Mouse (Mus musculus) gastrocnemius, postnatal 25 days (tissue): Measurements from ENCODE around the gene Fbxl18. TPM values are rescaled to one million over a fixed set of nuclear protein-coding genes. Genes with fewer than 3 reads are reported as not detected.
"Not testable (repeated sequence)": the region's sequence is repeated elsewhere in the genome, so short reads cannot be mapped to it uniquely, and the experiment has no call there.

Experiments used
- DNase-seq: peaks from one replicate; pipeline ENCODE4 v3.0.0; 2022
- total RNA-seq, 2 experiments: library from RNA; stranded (reverse); gene quantifications; 1 replicate in 1 of 2; 2 replicates in 1 of 2; pipeline ENCODE4 v1.2.3; 2021

Gene Fbxl18
- total RNA-seq, 2 experiments from 2014 or later, result 5.6 to 6.8 TPM

DNA sequence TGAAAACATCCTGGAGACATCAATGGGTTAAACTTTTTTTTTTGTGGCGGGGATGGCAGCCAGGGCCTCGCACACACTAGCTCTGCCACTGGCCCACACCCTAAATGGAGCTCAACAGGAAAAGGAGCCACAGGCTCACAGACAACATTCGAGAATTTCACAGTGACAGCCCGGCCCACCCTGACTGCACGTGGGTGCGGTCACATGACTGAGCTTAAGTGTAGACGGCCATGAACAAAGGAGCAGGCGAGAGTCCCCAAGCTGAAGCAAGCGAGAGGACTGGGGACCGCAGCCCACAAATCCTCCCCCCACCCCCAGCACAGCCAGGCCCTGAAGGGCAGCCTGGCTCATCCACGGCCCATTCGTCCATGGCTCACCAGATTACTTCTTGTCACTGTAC is 23.5 kb downstream of the Fbxl18 start:
- DNase-seq, result no peak

DNA sequence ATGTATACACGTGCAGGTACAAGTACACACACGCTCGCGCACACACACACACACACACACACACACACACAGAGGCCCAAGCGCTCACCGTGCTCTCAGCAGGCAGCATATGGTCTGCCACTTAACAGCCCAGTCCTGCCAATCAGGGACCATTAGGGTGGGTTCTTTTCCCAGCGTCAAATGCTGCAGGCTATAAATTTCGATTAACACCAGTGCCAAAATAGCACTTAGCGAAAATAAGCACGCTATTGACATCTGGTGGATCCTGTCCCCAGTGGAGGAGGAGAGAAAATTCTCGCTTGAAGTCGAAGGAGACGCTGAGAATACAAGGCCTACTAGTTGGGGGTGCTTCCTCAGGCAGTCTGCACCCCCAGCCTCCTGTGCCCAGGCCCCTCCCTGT is 25.8 kb downstream of the Fbxl18 start:
- no peak for DNase-seq

DNA sequence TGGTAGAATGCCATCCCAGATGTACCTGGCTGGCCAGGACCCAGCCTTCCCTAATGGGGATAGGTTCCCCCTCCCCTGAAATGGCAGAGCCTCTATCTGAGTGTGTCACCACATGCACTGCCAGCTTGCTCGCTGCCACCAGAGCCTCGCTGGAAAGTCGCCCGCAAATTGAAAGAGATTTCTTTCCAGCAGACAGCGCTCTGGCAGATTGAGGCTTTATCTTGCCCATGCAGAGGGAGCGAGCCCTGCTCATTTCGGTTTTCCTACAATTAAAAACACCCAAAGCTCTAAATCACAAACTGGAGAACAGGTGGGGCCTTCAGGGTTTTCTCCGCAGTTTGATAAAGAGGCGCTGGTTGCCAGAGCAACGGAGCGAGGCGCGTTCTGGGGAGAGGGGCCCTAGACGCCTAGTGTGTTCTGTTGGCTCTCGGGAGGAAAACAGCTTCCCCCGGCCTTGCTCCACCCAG is 37.4 kb downstream of the Fbxl18 start:
- DNase-seq, result no peak

DNA sequence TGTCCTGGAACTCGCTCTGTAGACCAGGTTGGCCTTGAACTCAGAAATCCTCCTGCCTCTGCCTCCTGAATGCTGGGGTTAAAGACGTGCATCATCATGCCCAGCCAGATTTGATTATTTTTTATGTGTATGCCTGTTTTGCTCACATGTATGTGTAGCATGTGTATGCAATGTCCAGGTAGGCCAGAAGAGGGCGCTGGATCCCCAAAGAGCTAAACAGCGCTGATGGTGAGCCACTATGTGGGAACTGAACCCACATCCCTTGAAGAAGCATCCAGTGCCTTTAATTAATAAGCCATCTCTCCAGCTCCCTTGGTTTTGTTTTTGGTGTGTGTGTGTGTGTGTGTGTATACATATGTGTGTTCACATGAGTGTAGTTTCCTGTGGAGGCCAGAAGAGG is 38.8 kb downstream of the Fbxl18 start:
- no peak for DNase-seq

DNA sequence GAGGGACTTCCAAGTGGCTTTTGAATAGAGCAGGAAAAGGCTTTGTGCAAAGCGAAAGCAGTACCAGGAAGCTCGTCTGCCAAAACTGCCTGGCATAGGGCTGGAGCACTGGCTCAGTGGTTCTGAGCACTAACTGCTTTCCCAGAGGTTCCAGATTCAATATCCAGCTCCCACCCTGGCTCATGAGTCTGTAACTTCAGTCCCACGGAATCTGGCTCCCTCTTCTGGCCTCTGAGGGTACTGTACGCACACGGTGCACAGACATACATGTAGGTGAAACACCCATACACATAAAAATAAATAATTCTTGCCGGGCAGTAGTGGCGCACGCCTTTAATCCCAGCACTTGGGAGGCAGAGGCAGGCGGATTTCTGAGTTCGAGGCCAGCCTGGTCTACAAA is 40.3 kb downstream of the Fbxl18 start:
- DNase-seq, result peak; percentile 30

DNA sequence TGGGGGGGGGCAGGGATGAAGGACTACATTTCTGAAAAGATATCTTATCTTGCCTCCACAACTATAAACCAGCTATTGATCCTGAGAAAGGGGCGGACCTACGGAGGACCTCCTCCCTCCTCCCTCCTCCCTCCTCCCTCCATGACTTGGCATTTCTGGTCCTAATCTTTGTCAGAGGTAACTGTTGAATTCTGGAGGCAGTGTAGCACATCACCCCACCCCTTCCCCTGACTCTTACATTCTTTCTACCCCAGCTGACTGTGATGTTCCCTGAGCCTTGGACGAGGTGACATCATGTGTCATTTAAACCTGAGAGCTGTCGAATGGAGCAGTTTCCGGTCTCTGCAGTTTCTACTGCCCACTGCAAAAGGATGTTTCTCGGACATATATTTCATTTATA is 41.6 kb downstream of the Fbxl18 start:
- DNase-seq, result no peak

DNA sequence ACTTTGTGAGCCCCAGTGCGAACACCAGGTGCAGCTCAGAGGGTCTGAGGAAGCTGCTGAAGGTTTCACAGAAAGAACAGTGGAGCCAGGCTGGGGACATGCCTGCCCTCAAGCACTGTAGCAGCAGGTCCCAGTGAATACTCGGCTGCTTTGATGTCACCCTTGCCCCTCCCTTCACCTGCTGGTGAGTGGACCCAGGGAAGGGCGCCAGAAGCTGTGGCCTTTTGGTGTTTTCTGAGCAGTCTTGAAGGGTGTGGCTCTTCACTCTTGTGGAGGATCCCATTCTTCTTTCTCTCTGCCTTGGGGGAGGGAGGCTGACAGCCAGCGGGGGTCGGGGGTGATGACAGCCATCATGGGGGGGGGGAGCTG is 43.6 kb downstream of the Fbxl18 start:
- DNase-seq, result no peak

DNA sequence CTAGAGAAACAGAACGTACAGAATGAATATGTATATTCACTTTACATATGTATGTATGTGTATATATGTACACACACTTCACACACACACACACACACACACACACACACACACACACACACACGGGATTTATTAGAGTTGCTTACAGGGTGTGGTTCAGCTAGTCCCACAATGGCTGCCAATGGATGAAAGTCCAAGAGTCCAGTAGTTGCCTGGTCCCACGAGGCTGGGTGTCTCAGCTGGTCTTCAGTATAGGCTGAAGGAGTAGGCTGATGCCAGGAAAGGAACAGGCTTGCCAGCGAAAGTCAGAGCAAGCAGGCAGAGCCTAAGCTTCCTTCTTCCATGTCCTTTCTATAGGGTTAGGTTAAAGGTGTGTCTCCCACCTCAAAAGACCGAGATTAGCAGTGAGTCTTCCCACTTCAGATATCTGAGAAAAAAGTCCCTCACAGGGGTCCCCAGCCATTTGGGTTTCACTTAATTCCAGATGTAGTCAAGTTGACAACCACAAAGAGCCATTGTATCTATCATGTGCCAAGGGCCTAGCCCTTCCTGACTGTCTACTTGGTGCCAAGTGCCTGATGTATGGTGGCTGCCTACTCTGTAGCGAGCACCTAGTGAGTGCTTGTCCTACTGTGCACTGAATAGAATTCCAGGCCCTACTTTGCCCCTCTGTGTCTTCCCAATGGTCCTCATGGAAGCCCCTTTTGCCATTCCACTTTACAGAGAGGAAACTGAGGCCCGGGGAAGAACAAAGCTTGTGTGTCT is 44.1 kb downstream of the Fbxl18 start:
- DNase-seq, result no peak

DNA sequence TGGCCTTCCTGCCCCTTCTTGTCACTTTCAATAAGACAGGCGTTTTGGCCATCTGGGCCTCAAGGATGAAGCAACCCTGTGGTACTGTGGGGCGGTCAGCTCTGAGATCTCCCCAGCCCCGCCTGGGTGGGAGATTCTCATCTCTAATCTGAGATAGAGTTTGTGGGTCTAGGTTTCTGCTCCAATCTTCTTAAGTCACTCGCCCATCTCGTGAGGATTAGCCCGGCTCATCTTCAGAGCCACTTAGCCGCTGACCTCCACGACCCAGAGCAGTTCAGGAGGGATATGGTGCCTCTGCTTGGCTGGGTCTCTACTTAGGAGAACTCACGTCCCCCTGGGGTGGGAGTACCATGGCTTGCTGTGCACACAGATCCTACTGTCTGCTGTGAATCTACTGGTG is 44.7 kb downstream of the Fbxl18 start:
- no peak for DNase-seq

DNA sequence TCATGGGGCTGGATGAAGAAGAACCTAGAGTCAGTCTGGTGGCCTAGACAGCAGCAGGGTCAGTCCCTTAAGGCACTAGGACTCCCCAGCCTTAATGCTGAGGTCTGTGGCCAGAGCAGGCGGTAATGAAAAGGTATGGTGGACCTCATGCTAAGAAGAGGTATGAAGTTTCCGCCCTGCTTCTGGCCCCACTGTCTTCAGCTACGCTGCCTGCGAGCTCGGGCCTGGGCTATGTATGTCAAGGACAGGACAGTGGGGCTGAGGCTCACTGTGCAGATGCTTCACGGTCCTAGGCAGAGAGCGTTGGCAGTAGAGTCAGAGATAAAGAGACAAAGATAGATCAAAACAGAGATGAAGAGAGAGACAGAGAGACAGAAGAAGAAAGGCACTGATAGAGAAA is 46.3 kb downstream of the Fbxl18 start:
- DNase-seq, result no peak

DNA sequence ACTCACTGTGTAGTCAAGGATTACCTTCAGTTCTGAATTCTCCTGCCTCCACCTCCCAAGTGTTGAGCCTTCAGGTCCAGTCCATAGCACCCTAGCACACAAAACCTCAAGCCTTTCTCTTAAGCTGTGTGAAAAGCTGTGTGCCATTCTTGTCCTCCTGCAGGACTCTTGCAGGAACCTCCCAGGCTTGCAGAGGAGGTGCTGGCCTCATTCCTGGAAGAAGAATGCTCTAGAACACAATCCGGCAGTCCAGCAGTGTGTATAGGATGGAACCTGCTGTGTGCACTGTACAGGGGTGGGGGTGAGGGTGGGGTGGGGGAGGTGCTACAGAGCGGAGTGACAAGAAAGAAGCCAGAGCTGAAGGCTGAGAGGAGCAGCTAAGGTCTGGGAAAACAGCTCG is 47.1 kb downstream of the Fbxl18 start:
- DNase-seq, result no peak

DNA sequence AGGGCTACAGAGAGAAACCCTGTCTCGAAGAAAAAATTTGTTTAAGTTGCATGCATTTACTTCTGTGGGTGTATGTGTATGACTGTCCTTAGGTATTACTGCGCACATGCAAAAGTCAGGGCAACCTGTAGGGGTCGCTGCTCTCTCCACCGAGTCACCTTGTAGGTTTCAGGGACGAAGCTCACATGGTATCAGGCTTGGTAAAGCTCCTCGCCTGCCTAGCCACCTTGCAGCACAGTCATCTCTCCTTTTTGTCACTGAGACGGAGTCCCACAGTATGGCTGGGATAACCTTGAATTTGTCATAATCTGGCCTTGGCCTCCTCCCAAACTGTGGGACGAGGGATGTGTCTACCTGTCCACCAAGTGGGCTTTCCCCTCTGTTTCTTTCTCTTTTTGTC is 50.8 kb downstream of the Fbxl18 start:
- no peak for DNase-seq

DNA sequence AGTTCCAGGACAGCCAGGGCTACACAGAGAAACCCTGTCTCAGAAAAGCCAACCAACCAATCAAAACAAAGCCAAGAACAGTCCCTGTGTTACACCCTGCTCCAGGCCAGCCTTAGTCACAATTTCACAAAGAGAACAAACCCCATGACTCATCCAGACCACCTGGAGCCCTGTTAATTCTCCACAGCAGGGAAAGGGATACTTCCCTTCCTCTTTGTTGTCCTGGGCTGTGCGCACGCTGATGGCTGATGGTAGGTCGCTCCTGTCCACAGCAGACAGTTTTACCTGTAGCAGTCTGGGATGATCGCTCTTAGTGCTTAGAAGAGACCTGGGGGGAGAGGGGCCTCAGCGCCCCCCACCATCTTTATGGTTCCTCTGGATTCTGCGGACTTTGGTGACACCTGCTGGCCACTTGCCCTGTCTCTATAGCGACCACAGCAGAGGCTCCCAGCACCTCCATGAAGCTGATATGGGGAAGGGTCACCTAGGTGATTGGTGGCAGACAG is 53.0 kb downstream of the Fbxl18 start:
- no peak for DNase-seq

DNA sequence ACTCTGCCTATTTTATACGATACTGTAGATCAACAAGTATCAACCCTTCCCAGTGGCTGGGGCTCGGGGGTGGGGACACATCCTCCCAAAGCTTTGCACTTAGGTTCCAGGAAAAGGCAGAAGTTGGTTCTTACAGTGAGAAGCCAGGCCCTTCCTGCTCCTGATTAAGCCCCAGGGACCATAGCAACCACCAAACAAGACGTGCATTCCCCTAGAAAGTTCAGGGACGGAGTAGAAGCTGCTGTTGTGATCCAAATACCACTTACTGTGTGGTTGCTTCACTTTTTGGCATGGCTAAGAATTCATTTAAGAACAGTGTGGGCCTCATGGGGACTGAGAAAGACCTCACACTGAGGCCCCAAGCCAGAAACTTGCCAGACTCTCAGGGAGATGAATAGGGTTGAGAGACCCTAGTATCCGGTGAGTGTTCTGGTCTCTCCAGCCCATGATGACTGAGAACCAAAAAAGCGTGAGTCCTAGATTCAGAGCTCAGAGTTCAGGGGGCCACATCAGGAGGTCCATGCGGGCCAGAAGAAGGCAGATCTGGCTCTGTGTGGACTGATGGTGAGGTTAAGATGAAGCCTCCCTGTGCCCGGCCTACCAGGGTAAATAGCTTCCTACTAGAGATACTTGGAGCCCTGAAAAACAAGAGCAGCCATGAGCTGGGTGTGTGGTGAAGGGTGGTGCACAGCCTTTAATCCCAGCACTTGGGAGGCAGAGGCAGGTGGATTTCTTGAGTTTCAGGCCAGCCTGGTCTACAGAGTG is 53.7 kb downstream of the Fbxl18 start:
- DNase-seq, result no peak

DNA sequence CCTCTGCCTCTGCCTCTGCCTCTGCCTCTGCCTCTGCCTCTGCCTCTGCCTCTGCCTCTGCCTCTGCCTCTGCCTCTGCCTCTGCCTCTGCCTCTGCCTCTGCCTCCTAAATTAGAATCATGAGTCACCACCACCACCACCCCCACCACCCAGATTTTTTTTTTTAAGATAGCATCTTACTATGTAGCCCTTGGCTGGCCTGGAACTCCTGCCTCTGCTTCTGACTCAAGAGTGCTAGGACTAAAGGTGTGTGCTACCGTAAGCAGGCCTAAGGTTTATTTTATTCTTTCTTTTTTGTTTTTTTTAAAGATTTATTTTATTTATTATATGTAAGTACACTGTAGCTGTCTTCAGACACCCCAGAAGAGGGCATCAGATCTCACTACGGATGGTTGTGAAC is 57.8 kb downstream of the Fbxl18 start:
- not testable (repeated sequence) for DNase-seq

DNA sequence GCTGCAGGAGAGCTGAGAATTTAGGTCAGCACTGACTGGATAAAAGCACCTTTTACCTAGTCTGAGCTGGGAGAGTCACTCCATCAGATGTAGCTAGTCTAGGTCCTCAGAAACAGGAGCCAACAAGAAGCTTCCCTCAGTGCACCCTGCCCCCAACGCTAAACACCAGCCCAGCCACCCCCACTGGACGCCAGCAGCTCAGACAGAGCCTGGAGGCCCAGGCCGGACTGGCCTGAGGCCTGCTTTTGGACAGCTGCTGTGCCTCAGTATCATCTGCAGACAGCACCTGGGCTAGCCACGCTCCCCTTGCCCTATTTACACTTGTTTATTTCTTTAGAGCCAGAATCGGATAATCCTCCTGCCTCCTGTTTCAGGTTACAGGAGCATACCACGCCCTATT is 58.3 kb downstream of the Fbxl18 start:
- no peak for DNase-seq

DNA sequence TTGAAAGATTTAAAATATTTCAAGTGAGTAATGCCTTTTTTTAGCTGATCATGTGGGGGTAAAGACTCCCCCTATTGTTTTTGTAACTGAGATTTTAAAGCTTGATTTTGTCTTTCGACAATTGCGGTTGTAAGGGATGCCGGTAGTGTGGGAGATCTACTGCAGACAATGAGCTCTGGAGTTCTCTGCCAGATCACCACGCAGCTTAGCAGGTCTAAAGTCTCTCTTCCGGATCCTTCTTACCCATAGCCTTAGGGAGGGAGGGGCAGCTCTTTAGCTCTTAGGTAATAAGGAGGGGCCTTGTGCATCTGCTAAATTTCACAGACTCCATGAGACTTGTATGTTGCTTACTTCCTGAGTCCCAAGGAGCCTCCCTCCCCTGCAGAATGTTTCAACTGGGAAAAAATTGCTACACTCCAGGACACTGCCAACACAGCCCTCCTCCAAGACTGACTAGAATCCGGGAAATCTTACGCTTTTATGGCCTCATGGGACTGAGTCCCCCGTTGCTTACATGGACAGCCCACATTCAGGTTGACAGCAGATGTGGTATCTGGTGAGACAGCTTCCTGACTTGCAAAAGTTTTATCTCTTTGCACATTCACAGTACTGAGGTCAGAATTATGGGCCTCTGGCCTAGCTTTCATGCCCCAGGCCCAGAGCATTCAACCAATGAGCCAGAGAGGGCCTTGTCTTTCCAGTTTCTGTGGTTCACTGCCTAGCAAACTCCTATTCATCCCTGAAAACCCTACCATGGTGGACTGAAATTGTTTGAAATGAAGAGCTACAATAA is 61.4 kb downstream of the Fbxl18 start:
- no peak for DNase-seq

DNA sequence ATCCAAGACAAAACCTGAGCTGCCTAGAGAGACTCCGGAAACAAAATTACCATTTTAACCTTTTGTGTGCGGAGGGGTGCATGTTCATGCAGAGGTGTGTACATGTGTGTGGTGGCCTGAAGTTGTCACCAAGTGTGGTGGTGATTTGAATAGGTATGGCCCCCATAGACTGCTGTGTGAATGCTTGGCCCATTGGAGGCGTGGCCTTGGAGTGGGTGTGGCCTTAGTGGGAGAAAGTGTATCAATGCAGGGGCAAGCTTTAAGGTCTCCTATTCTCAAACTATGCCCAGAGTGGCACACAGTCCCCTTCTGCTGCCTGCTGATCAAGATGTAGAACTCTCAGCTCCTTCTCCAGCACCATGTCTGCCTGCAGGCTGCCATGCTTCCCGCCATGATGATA is 69.1 kb downstream of the Fbxl18 start:
- no peak for DNase-seq

DNA sequence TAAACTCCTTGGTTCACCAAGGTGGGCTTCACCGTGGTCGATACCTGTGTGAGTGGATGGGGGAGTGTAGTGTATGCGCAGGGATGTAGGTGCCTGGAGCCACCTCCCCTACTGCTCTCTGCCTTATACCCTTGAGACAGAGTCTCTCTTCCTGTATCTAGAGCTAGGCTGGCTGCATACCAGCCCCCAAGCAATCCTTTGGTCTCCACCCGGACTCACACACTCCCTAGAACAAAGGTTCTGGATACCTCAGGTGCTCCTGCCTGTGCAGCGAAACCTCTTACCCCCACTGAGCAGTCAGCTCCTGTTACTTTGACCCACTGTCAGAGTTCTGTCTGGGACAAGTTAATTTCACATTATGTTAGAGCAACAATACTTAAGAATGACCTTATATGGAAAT is 69.6 kb downstream of the Fbxl18 start:
- no peak for DNase-seq

DNA sequence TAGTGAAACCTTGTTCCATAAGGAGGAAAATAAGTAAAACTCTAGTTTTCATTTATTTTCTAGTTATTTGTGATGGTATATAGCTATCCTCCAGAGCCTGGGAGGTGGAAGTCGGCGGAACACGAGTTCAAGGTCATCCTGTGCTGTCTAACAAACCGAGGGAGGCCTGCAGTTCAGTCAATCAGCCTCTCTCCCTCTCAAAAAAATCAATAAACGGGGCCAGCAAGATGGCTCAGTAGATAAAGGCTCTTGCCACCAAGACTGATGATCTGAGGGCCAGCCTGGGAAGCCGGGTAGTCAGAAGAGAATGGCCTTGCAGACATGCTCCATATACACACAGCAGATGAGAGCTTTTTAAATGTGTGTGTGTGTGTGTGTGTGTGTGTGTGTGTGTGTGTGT is 71.1 kb downstream of the Fbxl18 start:
- no peak for DNase-seq

DNA sequence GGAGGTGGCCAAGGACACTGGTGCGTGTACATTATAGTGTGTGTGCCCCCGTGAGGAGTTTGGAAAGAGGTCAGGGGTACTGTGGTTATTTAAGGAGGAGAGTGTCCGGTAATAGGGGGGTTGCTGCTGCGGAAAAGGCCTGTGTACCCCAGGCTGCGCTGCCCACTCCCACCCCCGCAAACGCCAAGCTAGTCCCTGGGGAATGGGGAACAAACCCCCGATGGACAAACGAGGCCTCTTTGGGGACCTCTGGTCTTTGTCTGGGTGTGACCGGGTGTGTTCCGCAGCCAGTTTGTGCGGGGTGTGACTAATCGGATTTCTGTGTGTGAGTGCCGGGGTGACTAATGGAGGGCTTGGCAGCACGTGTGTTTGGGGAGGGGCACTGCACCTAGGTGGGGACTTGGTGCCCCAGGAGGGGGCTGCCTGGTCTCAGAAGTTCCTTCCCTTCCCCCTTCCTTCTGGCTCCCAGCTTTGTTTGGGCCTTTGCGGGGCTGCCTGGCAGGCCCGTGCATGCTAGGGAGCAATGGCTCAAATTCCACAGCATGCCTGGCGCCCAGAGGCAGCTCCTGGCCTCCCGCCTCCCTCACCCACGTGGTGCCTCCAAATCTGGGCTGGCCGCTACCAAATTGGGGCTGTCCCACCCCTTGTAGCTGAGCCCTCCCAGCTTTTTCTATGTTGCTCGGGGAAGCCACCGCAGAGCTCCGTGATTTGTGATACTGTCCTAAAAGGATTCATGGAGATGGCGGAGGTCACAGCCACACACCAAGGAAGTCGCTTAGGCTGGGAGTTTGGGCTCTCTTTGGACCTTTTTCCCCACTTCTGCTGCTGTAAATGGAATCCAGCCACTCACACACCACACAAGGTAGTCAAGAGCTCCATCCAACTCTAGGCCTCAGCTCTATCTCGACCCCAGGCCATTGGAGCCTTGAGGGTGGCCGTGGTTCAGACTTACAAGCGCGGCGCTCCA is 71.8 kb downstream of the Fbxl18 start:
- DNase-seq, result peak; percentile 93
